Comparison of ENCODE assay signal across 8 mouse cellular contexts in the genomic region with DNA sequence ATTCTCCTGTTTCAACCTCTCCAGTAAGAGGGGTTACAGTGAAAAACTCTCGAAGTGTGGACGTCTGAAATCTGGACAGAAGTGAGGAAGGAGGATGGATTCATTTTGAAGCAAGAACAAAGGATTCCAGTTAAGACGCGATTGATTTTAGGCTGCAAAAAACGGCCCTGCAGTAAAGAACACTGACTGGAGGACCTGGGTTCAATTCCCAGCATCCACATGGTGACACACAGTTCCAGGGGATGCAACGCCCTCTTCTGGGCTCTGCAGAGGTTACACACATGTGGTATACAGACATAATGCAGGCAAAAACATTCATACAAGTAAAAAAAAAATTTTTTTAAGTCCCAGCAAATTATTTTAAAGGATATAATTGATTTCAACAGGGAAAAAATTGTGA. TPM values are rescaled to one million over a fixed set of nuclear protein-coding genes. Genes with fewer than 3 reads are reported as not detected.
DNase-seq lines count a peak whose midpoint lies in the region; ATAC-seq and TF ChIP-seq lines count a peak whose summit lies in the region.

No protein-coding gene starts in this region.

- H3K4me3 ChIP-seq in kidney, embryonic 15.5 days (replicated peaks): peak overlapping the region; percentile 81
- H3K4me3 ChIP-seq in cortical plate, adult 2 months (ENCODE audit: insufficient read depth, low read length): peak overlapping the region; percentile 61; the same call in 1 of the 2 replicates
- H3K4me3 ChIP-seq in kidney, embryonic 16.5 days (ENCODE audit: low read length): peak overlapping the region; percentile 85
- peak overlapping the region; percentile 77 for H3K4me3 ChIP-seq in neural tube, embryonic 15.5 days (replicated peaks)

- 26% methylated on average over 6 of the region's 6 CpGs for WGBS in kidney, embryonic 15.5 days
- WGBS in kidney, embryonic 16.5 days: 31% methylated on average over 6 of the region's 6 CpGs
- WGBS in neural tube, embryonic 15.5 days: 37% methylated on average over 6 of the region's 6 CpGs

- H3K4me1 ChIP-seq in kidney, embryonic 15.5 days: peaks cover 28% of the 10 kb centered on the region
- peaks cover 4% of the 10 kb centered on the region; the same call in 1 of the 2 replicates for H3K4me1 ChIP-seq in cortical plate, adult 2 months (ENCODE audit: control insufficient read depth, insufficient read depth, low read length)
- peaks cover 11% of the 10 kb centered on the region; the same call in 1 of the 2 replicates for H3K4me1 ChIP-seq in kidney, embryonic 16.5 days (ENCODE audit: insufficient read depth, low read length)
- H3K4me1 ChIP-seq in neural tube, embryonic 15.5 days: peaks cover 26% of the 10 kb centered on the region

- no peak overlapping the region for H3K9ac ChIP-seq in kidney, embryonic 15.5 days
- peak overlapping the region; percentile 62 for H3K9ac ChIP-seq in kidney, embryonic 16.5 days (replicated peaks; ENCODE audit: low read length)
- peak overlapping the region; percentile 74; the same call in 1 of the 2 replicates for H3K9ac ChIP-seq in neural tube, embryonic 15.5 days (replicated peaks)

- 0 out of 2 replicates have a peak, but pooled peaks have one; percentile 8 for TF ChIP-seq CTCF in cortical plate, adult 2 months (IDR thresholded peaks at IDR 0.05; ENCODE audit: extremely low read depth, insufficient read depth, low read length)

- no peak for DNase-seq in kidney, adult 8-10 months
- no peak for DNase-seq in urinary bladder, adult 18-20 months (ENCODE audit: low spot score in 2 of 2)

- no peaks in the 10 kb centered on the region for H3K9me3 ChIP-seq in kidney, embryonic 15.5 days (replicated peaks)
- H3K9me3 ChIP-seq in kidney, embryonic 16.5 days (ENCODE audit: low read length): no peaks in the 10 kb centered on the region
- no peaks in the 10 kb centered on the region for H3K9me3 ChIP-seq in neural tube, embryonic 15.5 days (replicated peaks)

- ATAC-seq in kidney, embryonic 15.5 days (replicated peaks; ENCODE audit: low FRiP score): no peak
- ATAC-seq in kidney, embryonic 16.5 days (ENCODE audit: low FRiP score, low TSS enrichment): no peak
- no peak for ATAC-seq in neural tube, embryonic 15.5 days (ENCODE audit: low FRiP score)
- ATAC-seq in megakaryocyte, adult 5-6 weeks (ENCODE audit: poor library complexity, severe bottlenecking): no peak
- ATAC-seq in activated CD4-positive, CD25-positive, alpha-beta regulatory T cell, adult 4 months: no peak

- no peaks in the 10 kb centered on the region for H3K36me3 ChIP-seq in kidney, embryonic 15.5 days
- no peaks in the 10 kb centered on the region for H3K36me3 ChIP-seq in kidney, embryonic 16.5 days (ENCODE audit: insufficient read depth, low read length)
- H3K36me3 ChIP-seq in neural tube, embryonic 15.5 days: no peaks in the 10 kb centered on the region

- H3K27ac ChIP-seq in kidney, embryonic 15.5 days: no peak overlapping the region
- H3K27ac ChIP-seq in cortical plate, adult 2 months (ENCODE audit: insufficient read depth, low read length): no peak overlapping the region
- no peak overlapping the region for H3K27ac ChIP-seq in kidney, embryonic 16.5 days (ENCODE audit: low read length)
- no peak overlapping the region for H3K27ac ChIP-seq in neural tube, embryonic 15.5 days (replicated peaks)

- peaks cover 4% of the 10 kb centered on the region; the same call in 1 of the 2 replicates for H3K27me3 ChIP-seq in kidney, embryonic 15.5 days
- H3K27me3 ChIP-seq in kidney, embryonic 16.5 days (ENCODE audit: insufficient read depth, low read length): no peaks in the 10 kb centered on the region
- H3K27me3 ChIP-seq in neural tube, embryonic 15.5 days (replicated peaks): peaks cover 27% of the 10 kb centered on the region

- H3K4me2 ChIP-seq in kidney, embryonic 15.5 days: peak overlapping the region; percentile 91
- peak overlapping the region; percentile 97 for H3K4me2 ChIP-seq in kidney, embryonic 16.5 days (replicated peaks; ENCODE audit: low read depth, low read length)
- H3K4me2 ChIP-seq in neural tube, embryonic 15.5 days: peak overlapping the region; percentile 96

- no peak for TF ChIP-seq POLR2A in cortical plate, adult 2 months (IDR thresholded peaks at IDR 0.05; ENCODE audit: extremely low read depth, insufficient read depth, low read length)

RNA-seq across cellular contexts. Expression of a gene that starts 1.0 kb away (rescaled TPM):
- polyA plus RNA-seq in kidney, embryonic 15.5 days (2015; fragmentation: Nextera tagmentation; extraction: Ambion mirVana): 20.4 TPM in 2 replicates
- polyA plus RNA-seq in cortical plate, adult 2 months (2012; rRNA removed): 46.4 and 56.4 TPM in 2 replicates
- polyA plus RNA-seq in kidney, embryonic 16.5 days (2015; fragmentation: Nextera tagmentation; extraction: Ambion mirVana): 25.5 and 26.5 TPM in 2 replicates
- polyA plus RNA-seq in neural tube, embryonic 15.5 days (2015; fragmentation: Nextera tagmentation; extraction: Ambion mirVana): 12.8 and 14.5 TPM in 2 replicates
- 27.6 and 28.5 TPM in 2 replicates for total RNA-seq in megakaryocyte, adult 5-6 weeks (2015)
- 30.4 and 31.5 TPM in 2 replicates for total RNA-seq in megakaryocyte, adult 5-6 weeks (2017)
- polyA plus RNA-seq in activated CD4-positive, CD25-positive, alpha-beta regulatory T cell, adult 4 months (2017; shearing (Covaris generic)): 1 to 10 TPM; 1.8 to 2.9 TPM

RNA-seq across cellular contexts. Expression of a gene that starts 18.8 kb away (rescaled TPM):
- not detected in 2 replicates for polyA plus RNA-seq in kidney, embryonic 15.5 days (2015; fragmentation: Nextera tagmentation; extraction: Ambion mirVana)
- polyA plus RNA-seq in cortical plate, adult 2 months (2012; rRNA removed): not detected in 2 replicates
- 0.16 TPM in 1 of 2 replicates, not detected in the other for polyA plus RNA-seq in kidney, embryonic 16.5 days (2015; fragmentation: Nextera tagmentation; extraction: Ambion mirVana)
- not detected in 2 replicates for polyA plus RNA-seq in neural tube, embryonic 15.5 days (2015; fragmentation: Nextera tagmentation; extraction: Ambion mirVana)
- not detected in 2 replicates for total RNA-seq in megakaryocyte, adult 5-6 weeks (2015)
- not detected in 2 replicates for total RNA-seq in megakaryocyte, adult 5-6 weeks (2017)
- polyA plus RNA-seq in activated CD4-positive, CD25-positive, alpha-beta regulatory T cell, adult 4 months (2017; shearing (Covaris generic)): not detected

RNA-seq across cellular contexts. Expression of a gene that starts 40.7 kb away (rescaled TPM):
- not detected in 2 replicates for polyA plus RNA-seq in kidney, embryonic 15.5 days (2015; fragmentation: Nextera tagmentation; extraction: Ambion mirVana)
- polyA plus RNA-seq in cortical plate, adult 2 months (2012; rRNA removed): not detected in 2 replicates
- not detected in 2 replicates for polyA plus RNA-seq in kidney, embryonic 16.5 days (2015; fragmentation: Nextera tagmentation; extraction: Ambion mirVana)
- not detected in 2 replicates for polyA plus RNA-seq in neural tube, embryonic 15.5 days (2015; fragmentation: Nextera tagmentation; extraction: Ambion mirVana)
- total RNA-seq in megakaryocyte, adult 5-6 weeks (2015): not detected in 2 replicates
- total RNA-seq in megakaryocyte, adult 5-6 weeks (2017): not detected in 2 replicates
- polyA plus RNA-seq in activated CD4-positive, CD25-positive, alpha-beta regulatory T cell, adult 4 months (2017; shearing (Covaris generic)): not detected

RNA-seq across cellular contexts. Expression of a gene that starts 50.0 kb away (rescaled TPM):
- 52.2 and 52.6 TPM in 2 replicates for polyA plus RNA-seq in kidney, embryonic 15.5 days (2015; fragmentation: Nextera tagmentation; extraction: Ambion mirVana)
- polyA plus RNA-seq in cortical plate, adult 2 months (2012; rRNA removed): 38.9 and 39.5 TPM in 2 replicates
- polyA plus RNA-seq in kidney, embryonic 16.5 days (2015; fragmentation: Nextera tagmentation; extraction: Ambion mirVana): 49.2 and 54.4 TPM in 2 replicates
- 43.5 and 48.7 TPM in 2 replicates for polyA plus RNA-seq in neural tube, embryonic 15.5 days (2015; fragmentation: Nextera tagmentation; extraction: Ambion mirVana)
- 34.2 and 38.7 TPM in 2 replicates for total RNA-seq in megakaryocyte, adult 5-6 weeks (2015)
- 50.3 and 50.5 TPM in 2 replicates for total RNA-seq in megakaryocyte, adult 5-6 weeks (2017)
- polyA plus RNA-seq in activated CD4-positive, CD25-positive, alpha-beta regulatory T cell, adult 4 months (2017; shearing (Covaris generic)): 10 to 100 TPM; 51.5 to 52.4 TPM

RNA-seq across cellular contexts. Expression of a gene that starts 54.7 kb away (rescaled TPM):
- not detected in 2 replicates for polyA plus RNA-seq in kidney, embryonic 15.5 days (2015; fragmentation: Nextera tagmentation; extraction: Ambion mirVana)
- polyA plus RNA-seq in cortical plate, adult 2 months (2012; rRNA removed): 0.13 and 0.15 TPM in 2 replicates
- polyA plus RNA-seq in kidney, embryonic 16.5 days (2015; fragmentation: Nextera tagmentation; extraction: Ambion mirVana): not detected in 2 replicates
- polyA plus RNA-seq in neural tube, embryonic 15.5 days (2015; fragmentation: Nextera tagmentation; extraction: Ambion mirVana): not detected in 2 replicates
- not detected in 2 replicates for total RNA-seq in megakaryocyte, adult 5-6 weeks (2015)
- total RNA-seq in megakaryocyte, adult 5-6 weeks (2017): not detected in 2 replicates
- not detected for polyA plus RNA-seq in activated CD4-positive, CD25-positive, alpha-beta regulatory T cell, adult 4 months (2017; shearing (Covaris generic))
